Mouse (Mus musculus) MEL (cell line): ENCODE results near the gene Cdc27. TPM values are rescaled to one million over a fixed set of nuclear protein-coding genes. Genes with fewer than 3 reads are reported as not detected.
A peak's percentile ranks its signal among the peaks of the same experiment; 100 is the strongest.

Experiments
- DNase-seq: peaks from one replicate; pipeline ENCODE4 v3.0.0; 2011; ENCODE audit warnings: low read depth, low spot score
- H3K27ac ChIP-seq: 2 replicates; pipeline ENCODE4 v1.5.1; 2012; ENCODE audit warnings: low read depth, mild to moderate bottlenecking, control low read depth, low read length, moderate library complexity; ENCODE audit not compliant: control insufficient read depth
- H3K27me3 ChIP-seq, 2 experiments: fragments of 150-350 bp in 1 of 2; sonication (generic) in 1 of 2; 2 replicates each; pipeline ENCODE4 v1.6.1; 2012; ENCODE audit warnings: low read length in 2 of 2, mild to moderate bottlenecking in 2 of 2, improper control_type of control experiment in 1 of 2, moderate library complexity in 1 of 2; ENCODE audit not compliant: insufficient read depth in 2 of 2, control insufficient read depth in 1 of 2
- H3K36me3 ChIP-seq, 2 experiments: 2 replicates each; pipeline ENCODE4 v1.6.1; 2012 to 2014; ENCODE audit warnings: low read length in 2 of 2, improper control_type of control experiment in 1 of 2, inconsistent platforms in 1 of 2, mild to moderate bottlenecking in 1 of 2; ENCODE audit not compliant: insufficient read depth in 2 of 2, control insufficient read depth in 1 of 2
- H3K4me1 ChIP-seq, 2 experiments: fragments of 150-350 bp in 1 of 2; sonication (generic) in 1 of 2; 2 replicates each; pipeline ENCODE4 v1.6.1; 2012; ENCODE audit warnings: low read length in 2 of 2, improper control_type of control experiment in 1 of 2, mild to moderate bottlenecking in 1 of 2; ENCODE audit not compliant: insufficient read depth in 2 of 2, control insufficient read depth in 1 of 2
- H3K4me3 ChIP-seq, 2 experiments: fragments of 150-350 bp in 1 of 2; sonication (generic) in 1 of 2; 2 replicates each; pipeline ENCODE4 v1.5.1; 2012; ENCODE audit warnings: low read depth in 2 of 2, low read length in 2 of 2, mild to moderate bottlenecking in 2 of 2, moderate library complexity in 2 of 2, control low read depth in 1 of 2, improper control_type of control experiment in 1 of 2; ENCODE audit not compliant: control insufficient read depth in 1 of 2, insufficient read depth in 1 of 2
- H3K79me2 ChIP-seq: 2 replicates; pipeline ENCODE4 v1.6.1; 2012; ENCODE audit warnings: mild to moderate bottlenecking, low read length, moderate library complexity; ENCODE audit not compliant: control insufficient read depth, poor library complexity, insufficient read depth
- H3K9ac ChIP-seq: 2 replicates; pipeline ENCODE4 v1.6.1; 2012; ENCODE audit warnings: low read depth, mild to moderate bottlenecking, control low read depth, low read length, moderate library complexity; ENCODE audit not compliant: control insufficient read depth, poor library complexity, severe bottlenecking
- H3K9me3 ChIP-seq: fragments of 150-350 bp; sonication (generic); replicated peaks from 2 replicates; pipeline ENCODE4 v1.6.1; 2012; ENCODE audit warnings: mild to moderate bottlenecking, low read length, improper control_type of control experiment, moderate library complexity; ENCODE audit not compliant: insufficient read depth
- BHLHE40 ChIP-seq: IDR thresholded peaks from 2 replicates; pipeline ENCODE4 v1.6.1; 2012; ENCODE audit warnings: low read depth, mild to moderate bottlenecking, inconsistent platforms, low read length, improper control_type of control experiment, borderline replicate concordance
- CHD2 ChIP-seq: IDR thresholded peaks from 2 replicates; pipeline ENCODE4 v1.6.1; 2011; ENCODE audit warnings: low read length, improper control_type of control experiment
- CTCF ChIP-seq, 3 experiments: IDR thresholded peaks in 2 of 3; conservative IDR thresholded peaks in 1 of 3; 2 replicates each; pipeline ENCODE4 v1.5.1; 2011 to 2012; ENCODE audit warnings: low read length in 3 of 3, low read depth in 2 of 3, mild to moderate bottlenecking in 2 of 3, improper control_type of control experiment in 1 of 3, inconsistent platforms in 1 of 3, mixed read lengths in 1 of 3, moderate library complexity in 1 of 3; ENCODE audit not compliant: control insufficient read depth in 1 of 3, insufficient read depth in 1 of 3, poor library complexity in 1 of 3, severe bottlenecking in 1 of 3
- ETS1 ChIP-seq: IDR thresholded peaks from 2 replicates; pipeline ENCODE4 v1.6.1; 2012; ENCODE audit warnings: low read depth, mild to moderate bottlenecking, inconsistent platforms, low read length, improper control_type of control experiment, moderate library complexity
- GATA1 ChIP-seq: IDR thresholded peaks from 2 replicates; pipeline ENCODE4 v1.6.1; 2011; ENCODE audit warnings: low read depth, low read length, improper control_type of control experiment
- HCFC1 ChIP-seq: IDR thresholded peaks from 2 replicates; pipeline ENCODE4 v1.6.1; 2012; ENCODE audit warnings: low read depth, mild to moderate bottlenecking, inconsistent platforms, low read length, improper control_type of control experiment, moderate library complexity
- JUND ChIP-seq: IDR thresholded peaks from 2 replicates; pipeline ENCODE4 v1.6.1; 2011; ENCODE audit warnings: low read depth, mild to moderate bottlenecking, improper control_type of control experiment, low read length
- MAFK ChIP-seq: IDR thresholded peaks from 2 replicates; pipeline ENCODE4 v1.6.1; 2011; ENCODE audit warnings: low read depth, mild to moderate bottlenecking, low read length, improper control_type of control experiment, borderline replicate concordance
- MAX ChIP-seq: IDR thresholded peaks from 2 replicates; pipeline ENCODE4 v1.6.1; 2011; ENCODE audit warnings: low read length, improper control_type of control experiment
- MXI1 ChIP-seq: IDR thresholded peaks from 2 replicates; pipeline ENCODE4 v1.6.1; 2011; ENCODE audit warnings: mild to moderate bottlenecking, low read depth, low read length, improper control_type of control experiment
- MYB ChIP-seq: IDR thresholded peaks from 2 replicates; pipeline ENCODE4 v1.6.1; 2011; ENCODE audit warnings: mild to moderate bottlenecking, low read depth, low read length, improper control_type of control experiment
- MYC ChIP-seq: IDR thresholded peaks from 2 replicates; pipeline ENCODE4 v1.6.1; 2011; ENCODE audit warnings: low read depth, mild to moderate bottlenecking, low read length, improper control_type of control experiment, moderate library complexity
- NRF1 ChIP-seq: IDR thresholded peaks from 2 replicates; pipeline ENCODE4 v1.6.1; 2014; ENCODE audit warnings: low read depth, mild to moderate bottlenecking, inconsistent platforms, low read length, improper control_type of control experiment, moderate library complexity; ENCODE audit not compliant: poor library complexity, insufficient read depth, severe bottlenecking
- RCOR1 ChIP-seq: IDR thresholded peaks from 2 replicates; pipeline ENCODE4 v1.6.1; 2012; ENCODE audit warnings: low read depth, mild to moderate bottlenecking, inconsistent platforms, low read length, improper control_type of control experiment
- SIN3A ChIP-seq: IDR thresholded peaks from 2 replicates; pipeline ENCODE4 v1.6.1; 2012; ENCODE audit warnings: low read length, improper control_type of control experiment, inconsistent platforms
- ZKSCAN1 ChIP-seq: IDR thresholded peaks from 2 replicates; pipeline ENCODE4 v1.6.1; 2012; ENCODE audit warnings: low read depth, mild to moderate bottlenecking, inconsistent platforms, low read length, improper control_type of control experiment, moderate library complexity
- ZMIZ1 ChIP-seq: IDR thresholded peaks from 2 replicates; pipeline ENCODE4 v1.6.1; 2012; ENCODE audit warnings: low read depth, mild to moderate bottlenecking, inconsistent platforms, low read length, improper control_type of control experiment, moderate library complexity
- polyA plus RNA-seq, 2 experiments: library from polyadenylated mRNA; stranded (reverse) in 1 of 2; unstranded in 1 of 2; fragments of >175 nt in 1 of 2; fragments of >200 nt in 1 of 2; gene quantifications; 2 replicates each; pipeline versions ENCODE4 v1.2.1 to v1.2.4; 2012; ENCODE audit warnings: low replicate concordance in 2 of 2, low read depth in 1 of 2; ENCODE audit not compliant: insufficient read length in 2 of 2, insufficient read depth in 1 of 2, missing spikeins in 1 of 2
- total RNA-seq: library from RNA; depleted of rRNA; stranded (reverse); fragments of 300-350 nt; gene quantifications from 2 replicates; pipeline ENCODE4 v1.2.3, GENCODE M21; 2012

Gene Cdc27
- total and polyA plus RNA-seq, 3 experiments = 24.4 to 180 (median 30.4) TPM

DNA sequence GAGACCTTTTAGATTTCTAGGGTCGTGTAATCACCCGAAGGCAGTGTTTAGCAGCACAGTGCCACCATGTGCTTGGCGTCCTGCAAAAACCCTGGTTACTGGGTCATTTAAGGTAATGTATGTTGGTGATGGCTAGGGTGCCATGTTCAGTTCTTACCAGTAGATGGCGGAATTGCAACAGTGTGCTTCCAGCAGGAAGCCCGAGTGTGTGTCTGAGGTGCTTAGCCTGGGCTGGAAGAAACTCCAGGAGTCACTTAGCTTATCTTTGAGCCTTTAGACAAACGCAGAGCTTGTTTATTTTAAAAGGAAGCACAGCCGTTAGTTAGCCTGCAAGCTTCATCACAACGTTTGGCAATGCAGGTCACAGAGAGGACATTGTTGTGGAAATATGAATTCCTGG is 39.7 kb upstream of the Cdc27 start (continued):
- TF ChIP-seq BHLHE40 (peak; percentile 11; the same call in 1 of the 2 replicates), CHD2 (no peak), NRF1 (no peak)

DNA sequence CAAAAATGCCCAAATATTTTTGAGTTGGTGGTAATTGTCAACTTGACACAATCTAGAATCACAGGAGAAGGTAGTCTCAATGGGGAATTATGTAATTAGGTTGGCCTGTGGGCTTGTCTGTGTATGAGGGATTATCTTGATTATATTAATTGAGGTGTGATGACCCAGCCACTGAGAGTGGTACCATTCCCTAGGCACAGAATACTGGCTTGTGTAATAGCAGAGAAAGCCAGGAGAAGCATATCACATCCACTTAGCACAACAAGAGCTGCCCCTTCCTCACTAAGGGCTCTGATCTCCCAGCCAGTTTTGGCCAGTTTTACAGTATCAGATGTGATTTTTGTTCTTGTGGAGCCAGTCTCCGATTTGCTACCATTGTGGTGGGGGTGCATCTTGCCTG is 39.1 kb upstream of the Cdc27 start:
- H3K27me3 ChIP-seq = no peaks in the 10 kb centered on the region
- peaks cover 0 to 5% of the 10 kb centered on the region in 2 experiments; a peak in 1 of 4 replicates for H3K4me1 ChIP-seq
- no peak overlapping the region for H3K9ac ChIP-seq
- DNase-seq = no peak
- no peaks in the 10 kb centered on the region for H3K9me3 ChIP-seq
- no peak overlapping the region for H3K27ac ChIP-seq
- no peak overlapping the region for H3K4me3 ChIP-seq
- no peaks in the 10 kb centered on the region for H3K79me2 ChIP-seq
- TF ChIP-seq MAX (no peak), SIN3A (no peak), MXI1 (no peak), MYC (no peak), CTCF (IDR thresholded peaks at IDR 0.05 in 2 of 3, conservative IDR thresholded peaks at IDR 0.05 in 1 of 3; ENCODE audit: control insufficient read depth in 1 of 3, insufficient read depth in 1 of 3, low read depth in 2 of 3, low read length in 3 of 3, poor library complexity in 1 of 3, severe bottlenecking in 1 of 3) (no peak), GATA1 (no peak), RCOR1 (no peak), ZMIZ1 (no peak), HCFC1 (no peak)
- no peaks in the 10 kb centered on the region for H3K36me3 ChIP-seq

DNA sequence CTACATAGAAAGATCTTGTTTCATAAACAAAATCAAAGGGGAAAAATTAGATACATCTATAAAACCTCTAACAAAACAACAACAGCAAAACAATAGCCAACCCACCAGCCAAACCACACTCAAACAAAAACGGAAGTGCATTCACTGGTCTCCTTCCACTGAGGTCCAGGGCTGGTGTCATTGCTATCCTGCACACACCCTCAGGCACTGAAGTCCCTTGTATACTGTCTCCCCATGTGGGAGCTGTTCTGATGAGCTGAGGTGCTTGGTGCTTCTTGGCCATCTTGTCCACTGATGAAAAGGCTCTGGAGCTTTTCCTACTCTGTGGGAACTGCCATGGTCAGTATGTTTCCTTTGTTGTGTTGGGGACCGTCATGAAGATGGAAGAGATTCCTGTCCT is 38.1 kb upstream of the Cdc27 start:
- TF ChIP-seq MAX = no peak
- TF ChIP-seq ETS1 = no peak
- TF ChIP-seq MAFK = no peak
- no peak for TF ChIP-seq ZKSCAN1
- TF ChIP-seq JUND = no peak
- TF ChIP-seq CHD2 = no peak
- TF ChIP-seq MYB = no peak
- no peak for TF ChIP-seq HCFC1
- TF ChIP-seq SIN3A = no peak
- no peak for DNase-seq
- no peak overlapping the region for H3K4me3 ChIP-seq
- peaks cover 0 to 5% of the 10 kb centered on the region in 2 experiments; a peak in 1 of 4 replicates for H3K4me1 ChIP-seq
- no peak overlapping the region for H3K9ac ChIP-seq
- no peak overlapping the region for H3K27ac ChIP-seq
- no peaks in the 10 kb centered on the region for H3K79me2 ChIP-seq
- no peaks in the 10 kb centered on the region for H3K36me3 ChIP-seq
- no peaks in the 10 kb centered on the region for H3K9me3 ChIP-seq
- H3K27me3 ChIP-seq = no peaks in the 10 kb centered on the region
